Mouse (Mus musculus): ENCODE measurements around the gene Lrrn4cl. TPM values are rescaled to one million over a fixed set of nuclear protein-coding genes. Genes with fewer than 3 reads are reported as not detected.
A peak's percentile ranks its signal among the peaks of the same experiment; 100 is the strongest.
"Not testable (repeated sequence)": the region's sequence is repeated elsewhere in the genome, so short reads cannot be mapped to it uniquely, and the experiment has no call there.

The Lrrn4cl gene
- total RNA-seq, 1 experiment from 2014 or later = not detected

GRCm38 (mm10) chr19:8870381-8870780, 19.8 kb downstream of the Lrrn4cl start:
- not testable (repeated sequence) for ATAC-seq (replicated peaks in 1 of 2; ENCODE audit: insufficient read depth in 1 of 2, low FRiP score in 2 of 2, low TSS enrichment in 1 of 2, low read depth in 1 of 2, poor library complexity in 2 of 2, severe bottlenecking in 2 of 2)

DNA sequence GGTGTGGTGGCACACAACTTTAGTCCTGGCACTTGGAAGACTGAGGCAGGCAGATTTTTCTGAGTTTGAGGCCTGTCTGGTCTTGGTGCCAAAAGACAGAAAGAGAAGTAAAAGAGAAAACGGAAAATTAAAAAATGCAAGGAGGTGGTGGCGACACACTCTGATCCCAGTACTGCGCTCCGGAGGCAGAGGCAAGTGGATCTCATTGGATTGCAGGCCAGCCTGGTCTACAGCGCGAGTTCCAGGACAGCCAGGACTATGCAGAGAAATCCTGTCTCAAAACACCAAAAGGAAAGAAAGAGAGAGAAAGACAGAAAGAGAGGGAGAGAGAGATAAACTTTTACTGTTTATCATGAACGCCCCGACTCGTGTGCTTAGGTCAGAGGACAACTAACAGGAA, 20.3 kb downstream of the Lrrn4cl start:
- ATAC-seq (replicated peaks in 1 of 2; ENCODE audit: insufficient read depth in 1 of 2, low FRiP score in 2 of 2, low TSS enrichment in 1 of 2, low read depth in 1 of 2, poor library complexity in 2 of 2, severe bottlenecking in 2 of 2) = no peak

- ATAC-seq (replicated peaks in 1 of 2; ENCODE audit: insufficient read depth in 1 of 2, low FRiP score in 2 of 2, low TSS enrichment in 1 of 2, low read depth in 1 of 2, poor library complexity in 2 of 2, severe bottlenecking in 2 of 2) = peak; percentile 98 to 100
Observed at GRCm38 (mm10) chr19:8871267-8872186, 21.0 kb downstream of the Lrrn4cl start, which contains the start of gene Ubxn1. Ubxn1 (plus strand) TSS chr19:8871496.

DNA sequence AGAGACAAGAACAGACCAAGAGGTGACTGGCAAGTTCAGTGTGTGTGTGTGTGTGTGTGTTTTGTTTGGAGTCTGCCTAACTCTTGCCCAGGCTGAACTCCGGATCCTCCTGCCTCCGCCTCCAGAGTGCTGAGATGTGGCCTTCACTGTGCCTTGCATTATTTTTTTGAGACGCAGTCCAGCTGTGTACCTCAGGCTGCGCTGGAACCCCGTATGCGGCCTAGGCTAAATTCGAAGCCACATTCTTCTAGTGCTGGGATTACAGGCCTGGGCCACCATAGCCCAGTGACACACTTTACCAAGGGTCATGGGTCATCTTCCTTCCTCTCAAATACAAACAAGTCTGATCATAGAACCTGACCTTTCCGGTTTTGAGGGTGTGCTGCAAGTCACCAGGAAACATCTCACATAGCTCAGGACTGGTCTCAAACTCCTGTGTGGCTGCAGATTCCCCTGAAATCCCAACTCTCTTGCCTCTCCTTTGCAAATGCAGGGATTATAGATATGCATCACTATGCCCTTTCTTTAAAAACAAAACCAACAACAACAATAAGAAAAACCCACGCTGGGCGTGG, 21.8 kb downstream of the Lrrn4cl start:
- no peak for ATAC-seq (replicated peaks in 1 of 2; ENCODE audit: insufficient read depth in 1 of 2, low FRiP score in 2 of 2, low TSS enrichment in 1 of 2, low read depth in 1 of 2, poor library complexity in 2 of 2, severe bottlenecking in 2 of 2)

DNA sequence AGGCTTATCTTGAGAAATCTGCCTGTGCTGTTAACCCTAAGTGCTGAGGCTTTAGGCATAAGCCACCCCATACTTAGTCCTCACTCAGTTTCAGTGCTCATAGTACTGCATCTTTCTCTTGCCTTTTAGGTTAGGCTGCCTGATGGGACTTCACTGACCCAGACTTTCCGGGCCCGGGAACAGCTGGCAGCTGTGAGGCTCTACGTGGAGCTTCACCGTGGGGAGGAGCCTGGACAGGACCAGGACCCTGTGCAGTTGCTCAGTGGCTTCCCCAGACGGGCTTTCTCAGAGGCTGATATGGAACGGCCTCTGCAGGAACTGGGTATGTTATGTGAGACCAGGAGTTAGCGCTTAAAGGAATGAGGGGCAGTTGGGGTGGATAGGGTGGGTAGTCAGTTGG, 24.5 kb downstream of the Lrrn4cl start:
- no peak for ATAC-seq (replicated peaks in 1 of 2; ENCODE audit: insufficient read depth in 1 of 2, low FRiP score in 2 of 2, low TSS enrichment in 1 of 2, low read depth in 1 of 2, poor library complexity in 2 of 2, severe bottlenecking in 2 of 2)

GRCm38 (mm10) chr19:8880311-8881033, 29.9 kb downstream of the Lrrn4cl start, which contains the start of gene Uqcc3:
Uqcc3 (minus strand) TSS chr19:8880923.
- peak; percentile 99 for ATAC-seq (replicated peaks in 1 of 2; ENCODE audit: insufficient read depth in 1 of 2, low FRiP score in 2 of 2, low TSS enrichment in 1 of 2, low read depth in 1 of 2, poor library complexity in 2 of 2, severe bottlenecking in 2 of 2)

GRCm38 (mm10) chr19:8881034-8881392, 30.4 kb downstream of the Lrrn4cl start:
- peak; percentile 19 to 28; a peak in 1 of 4 replicates for ATAC-seq (replicated peaks in 1 of 2; ENCODE audit: insufficient read depth in 1 of 2, low FRiP score in 2 of 2, low TSS enrichment in 1 of 2, low read depth in 1 of 2, poor library complexity in 2 of 2, severe bottlenecking in 2 of 2)

- ATAC-seq (replicated peaks in 1 of 2; ENCODE audit: insufficient read depth in 1 of 2, low FRiP score in 2 of 2, low TSS enrichment in 1 of 2, low read depth in 1 of 2, poor library complexity in 2 of 2, severe bottlenecking in 2 of 2) = no peak
Observed at GRCm38 (mm10) chr19:8883616-8884015, 33.0 kb downstream of the Lrrn4cl start, which contains the start of the genes Lbhd1 and Gm49403. Lbhd1 (plus strand) TSS chr19:8883732. Gm49403 (plus strand) TSS chr19:8883930.

GRCm38 (mm10) chr19:8886916-8887584, 36.5 kb downstream of the Lrrn4cl start:
- ATAC-seq (replicated peaks in 1 of 2; ENCODE audit: insufficient read depth in 1 of 2, low FRiP score in 2 of 2, low TSS enrichment in 1 of 2, low read depth in 1 of 2, poor library complexity in 2 of 2, severe bottlenecking in 2 of 2) = no peak

GRCm38 (mm10) chr19:8887585-8888463, 37.3 kb downstream of the Lrrn4cl start:
- no peak for ATAC-seq (replicated peaks in 1 of 2; ENCODE audit: insufficient read depth in 1 of 2, low FRiP score in 2 of 2, low TSS enrichment in 1 of 2, low read depth in 1 of 2, poor library complexity in 2 of 2, severe bottlenecking in 2 of 2)

DNA sequence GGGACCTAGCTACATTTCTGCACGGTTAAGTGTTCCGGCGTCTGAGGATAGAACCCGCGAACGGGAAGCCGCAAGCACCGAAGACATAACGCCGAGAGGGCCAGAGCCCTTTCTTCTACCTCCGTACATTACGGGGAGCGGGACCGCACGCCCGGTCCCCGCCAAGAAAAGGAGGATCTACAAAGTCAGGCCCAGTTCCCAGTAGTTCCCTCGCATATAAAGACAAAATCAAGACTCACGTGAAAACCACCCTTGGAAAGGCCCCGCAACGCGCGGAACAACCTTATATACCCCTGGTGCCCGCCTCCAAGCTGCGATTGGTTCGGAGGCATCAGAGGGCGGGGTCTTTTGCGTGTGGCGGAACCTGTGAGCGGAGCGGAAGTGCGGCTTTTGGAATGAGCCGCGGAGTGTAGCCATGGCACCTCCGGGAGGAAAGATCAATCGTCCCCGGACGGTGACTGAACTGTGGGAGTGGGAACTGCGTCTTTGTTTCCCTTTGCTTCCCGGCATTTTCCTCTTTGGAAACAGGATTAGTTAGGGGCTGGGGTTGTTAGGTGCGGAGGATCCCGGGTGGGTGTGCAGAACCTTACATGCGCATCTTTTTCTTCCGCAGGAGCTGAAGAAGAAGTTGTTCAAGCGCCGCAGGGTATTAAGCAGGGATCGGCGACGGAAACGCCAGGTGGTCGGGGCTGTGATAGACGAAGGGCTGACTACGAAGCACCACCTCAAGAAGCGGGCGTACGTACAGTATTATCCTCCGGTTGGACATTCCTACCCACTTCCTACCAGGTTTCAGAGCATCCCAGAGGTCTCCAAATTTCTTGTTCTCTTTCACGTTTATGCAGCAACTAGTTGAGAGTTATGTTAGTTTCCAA, 38.2 kb downstream of the Lrrn4cl start, which contains the start of the genes 1810009A15Rik and Gm49416:
TSS of gene 1810009A15Rik (plus strand) at position 343 of the 875 bp plus-strand sequence.
TSS of gene Gm49416 (plus strand) at position 416 of the 875 bp plus-strand sequence.
- peak; percentile 96 to 97 for ATAC-seq (replicated peaks in 1 of 2; ENCODE audit: insufficient read depth in 1 of 2, low FRiP score in 2 of 2, low TSS enrichment in 1 of 2, low read depth in 1 of 2, poor library complexity in 2 of 2, severe bottlenecking in 2 of 2)

DNA sequence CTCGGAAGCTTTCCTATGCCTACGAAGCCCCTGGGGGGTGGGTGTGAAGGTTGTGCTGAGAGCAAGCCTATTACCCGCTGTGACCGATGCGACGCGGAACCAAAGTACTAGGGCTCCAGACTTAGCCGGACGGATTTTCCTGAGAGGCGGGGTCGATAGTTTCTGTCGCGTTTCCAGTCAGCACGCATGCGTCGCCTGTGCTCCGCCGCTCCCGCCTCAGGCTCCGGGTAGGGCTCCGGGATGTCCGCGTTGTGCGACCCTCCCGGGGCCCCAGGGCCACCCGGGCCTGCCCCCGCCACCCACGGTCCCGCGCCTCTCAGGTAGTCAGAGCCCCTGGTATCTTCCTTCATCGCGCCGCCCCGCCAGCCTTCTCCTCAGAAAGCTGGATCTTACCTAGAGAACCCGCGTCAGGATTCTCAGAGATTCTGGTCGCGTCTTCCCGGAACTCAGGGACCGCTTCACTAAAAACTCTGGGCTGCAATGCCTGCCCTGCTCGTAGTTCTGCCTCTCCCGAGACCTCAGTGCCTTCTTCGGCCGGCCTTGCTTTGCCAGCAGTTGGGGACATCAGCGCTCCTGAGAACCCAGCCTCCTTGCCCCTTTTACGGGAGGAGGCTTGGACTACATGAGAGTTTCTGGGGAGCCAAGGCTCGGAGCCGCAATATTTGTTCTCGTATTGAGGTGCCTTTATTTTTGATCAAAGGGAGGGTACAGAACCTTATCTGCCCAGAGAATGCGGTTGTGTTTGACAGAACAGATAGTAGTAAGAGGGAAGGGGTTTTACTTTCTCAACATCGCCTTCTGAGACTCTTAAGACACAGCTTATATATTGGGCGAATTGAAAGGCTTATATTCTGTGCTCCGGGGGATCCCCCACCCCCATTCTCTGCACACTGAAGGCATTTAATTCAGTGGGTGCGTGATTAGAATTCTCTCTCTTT, 42.5 kb downstream of the Lrrn4cl start, which contains the start of gene Ints5:
TSS of gene Ints5 (plus strand) at position 177 of the 938 bp plus-strand sequence.
- peak; percentile 33 to 50 for ATAC-seq (replicated peaks in 1 of 2; ENCODE audit: insufficient read depth in 1 of 2, low FRiP score in 2 of 2, low TSS enrichment in 1 of 2, low read depth in 1 of 2, poor library complexity in 2 of 2, severe bottlenecking in 2 of 2)

- no peak for ATAC-seq (replicated peaks in 1 of 2; ENCODE audit: insufficient read depth in 1 of 2, low FRiP score in 2 of 2, low TSS enrichment in 1 of 2, low read depth in 1 of 2, poor library complexity in 2 of 2, severe bottlenecking in 2 of 2)
Observed at GRCm38 (mm10) chr19:8895397-8895960, 44.9 kb downstream of the Lrrn4cl start.

DNA sequence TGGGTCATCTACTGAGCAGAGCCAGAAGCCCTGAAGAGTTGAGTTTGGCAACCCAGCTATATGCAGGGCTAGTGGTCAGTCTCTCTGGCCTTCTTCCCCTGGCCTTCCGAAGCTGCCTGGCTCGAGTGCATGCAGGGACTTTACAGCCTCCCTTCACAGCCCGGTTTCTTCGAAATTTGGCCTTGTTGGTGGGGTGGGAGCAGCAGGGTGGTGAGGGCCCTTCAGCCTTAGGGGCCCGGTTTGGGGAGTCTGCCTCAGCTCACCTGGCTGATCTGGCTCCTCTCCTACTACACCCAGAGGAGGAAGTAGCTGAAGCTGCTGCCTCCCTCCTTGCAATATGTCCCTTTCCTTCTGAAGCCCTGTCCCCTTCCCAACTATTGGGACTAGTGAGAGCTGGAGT, 45.7 kb downstream of the Lrrn4cl start:
- ATAC-seq (replicated peaks in 1 of 2; ENCODE audit: insufficient read depth in 1 of 2, low FRiP score in 2 of 2, low TSS enrichment in 1 of 2, low read depth in 1 of 2, poor library complexity in 2 of 2, severe bottlenecking in 2 of 2) = not testable (repeated sequence)
